Mouse (Mus musculus) midbrain, postnatal 0 days (tissue): ENCODE measurements around the gene Csf2rb2. TPM values are rescaled to one million over a fixed set of nuclear protein-coding genes. Genes with fewer than 3 reads are reported as not detected.
"Not testable (repeated sequence)": the region's sequence is repeated elsewhere in the genome, so short reads cannot be mapped to it uniquely, and the experiment has no call there.

ENCODE experiments used
- ATAC-seq: fragments of 200-750 bp; cut with Nextera tagmentation; 2 replicates; pipeline ENCODE4 v1.8.0; 2017; ENCODE audit warnings: moderate number of reproducible peaks, mild to moderate bottlenecking, moderate TSS enrichment, moderate library complexity; ENCODE audit not compliant: low FRiP score
- DNase-seq: peaks from one replicate; pipeline ENCODE4 v3.0.0-alpha.2; 2015; ENCODE audit warnings: low spot score
- H3K27ac ChIP-seq: fragments of 300-500 bp; sonication (generic); 2 replicates; pipeline ENCODE4 v1.5.1; 2014; ENCODE audit warnings: low read depth, mild to moderate bottlenecking, low read length, mixed read lengths
- H3K27me3 ChIP-seq: fragments of 300-500 bp; sonication (generic); 2 replicates; pipeline ENCODE4 v1.6.1; 2014; ENCODE audit warnings: low read length, control low read depth, mixed read lengths; ENCODE audit not compliant: insufficient read depth
- H3K36me3 ChIP-seq: fragments of 300-500 bp; sonication (generic); 2 replicates; pipeline ENCODE4 v1.6.1; 2014; ENCODE audit warnings: low read length, control low read depth, mixed read lengths; ENCODE audit not compliant: insufficient read depth
- H3K4me1 ChIP-seq: fragments of 300-500 bp; sonication (generic); 2 replicates; pipeline ENCODE4 v1.6.1; 2014; ENCODE audit warnings: mild to moderate bottlenecking, control low read depth, antibody characterized with exemption, low read length, mixed read lengths; ENCODE audit not compliant: insufficient read depth
- H3K4me2 ChIP-seq: fragments of 300-500 bp; sonication (generic); 2 replicates; pipeline ENCODE4 v1.6.1; 2014; ENCODE audit warnings: low read depth, mild to moderate bottlenecking, low read length, mixed read lengths; ENCODE audit not compliant: poor library complexity, severe bottlenecking
- H3K4me3 ChIP-seq: fragments of 300-500 bp; sonication (generic); 2 replicates; pipeline ENCODE4 v1.5.1; 2014; ENCODE audit warnings: low read depth, mild to moderate bottlenecking, low read length, moderate library complexity
- H3K9ac ChIP-seq: fragments of 300-500 bp; sonication (generic); replicated peaks from 2 replicates; pipeline ENCODE4 v1.6.1; 2014; ENCODE audit warnings: mild to moderate bottlenecking, low read length, moderate library complexity, mixed read lengths; ENCODE audit not compliant: poor library complexity, severe bottlenecking
- H3K9me3 ChIP-seq: fragments of 300-500 bp; sonication (generic); 2 replicates; pipeline ENCODE4 v1.6.1; 2016; ENCODE audit warnings: low read length, control low read depth
- CTCF ChIP-seq: IDR thresholded peaks from 2 replicates; pipeline ENCODE4 v1.5.1; 2016; ENCODE audit warnings: antibody characterized with exemption, mild to moderate bottlenecking
- WGBS: fragments of 180-500 bp; shearing (Covaris S2); extraction: QIAGEN DNeasy Blood & Tissue Kit; methylation state at CpG from one replicate; pipeline ENCODE4 v1.1.7; 2014; 5-methylcytosine and 5-hydroxymethylcytosine counted together
- polyA plus RNA-seq: library from polyadenylated mRNA; unstranded; fragments of >200 nt; fragmentation: Nextera tagmentation; extraction: Ambion mirVana; gene quantifications from 2 replicates; pipeline ENCODE4 v1.2.1, GENCODE M21; 2015
- total RNA-seq: library from RNA; depleted of rRNA; stranded (reverse); fragments of >200 nt; gene quantifications from 2 replicates; pipeline ENCODE4 v1.2.3, GENCODE M21; 2014

Gene Csf2rb2
- total and polyA plus RNA-seq, 2 experiments from 2014 or later, result 0.11 to 0.28 TPM

GRCm38 (mm10) chr15:78339627-78340423 lies 34.3 kb upstream of the Csf2rb2 start:
- H3K27me3 ChIP-seq, H3K4me3 ChIP-seq, H3K9ac ChIP-seq, H3K4me2 ChIP-seq, H3K27ac ChIP-seq, H3K4me1 ChIP-seq, H3K9me3 ChIP-seq, H3K36me3 ChIP-seq: not testable (repeated sequence)
- peak; percentile 58; the same call in 1 of the 2 replicates for ATAC-seq
- peak; percentile 84 for TF ChIP-seq CTCF
- DNase-seq, result peak; percentile 46
- WGBS, result 27% methylated on average over 7 of the region's 7 CpGs

- no peak for TF ChIP-seq CTCF
- DNase-seq, result no peak
- H3K9me3 ChIP-seq, result no peaks in the 10 kb centered on the region
- H3K36me3 ChIP-seq, result no peaks in the 10 kb centered on the region
- H3K27ac ChIP-seq, result no peak overlapping the region
- no peak overlapping the region for H3K4me2 ChIP-seq
- H3K4me3 ChIP-seq, result no peak overlapping the region
- WGBS, result 89% methylated on average over 3 of the region's 3 CpGs
- H3K27me3 ChIP-seq, result no peaks in the 10 kb centered on the region
- H3K9ac ChIP-seq, result no peak overlapping the region
- H3K4me1 ChIP-seq, result no peaks in the 10 kb centered on the region
- ATAC-seq, result no peak
These were observed 28.9 kb upstream of the Csf2rb2 start for GRCm38 (mm10) chr15:78334380-78334779.

DNA sequence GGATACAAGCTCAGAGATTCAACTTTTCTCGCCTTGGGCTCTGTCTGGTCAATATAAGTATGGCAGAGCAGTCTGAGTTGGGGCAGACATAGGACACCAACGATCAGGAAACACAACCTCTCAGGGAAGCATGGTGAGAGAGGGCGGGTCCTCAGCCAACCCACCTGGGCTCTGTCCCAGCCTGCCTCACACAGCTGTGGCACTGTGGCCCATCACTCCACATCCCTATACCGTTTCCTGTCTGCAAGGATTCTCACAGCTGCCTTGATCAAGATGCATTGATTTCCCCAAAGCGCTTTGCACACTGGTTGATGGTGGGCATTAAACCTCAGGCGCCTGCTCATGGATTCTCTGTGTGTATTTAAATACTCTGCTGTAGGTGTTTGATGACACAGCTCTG lies 27.5 kb upstream of the Csf2rb2 start:
- H3K9ac ChIP-seq, result no peak overlapping the region
- no peak overlapping the region for H3K4me3 ChIP-seq
- H3K27me3 ChIP-seq, result no peaks in the 10 kb centered on the region
- ATAC-seq (no peak), DNase-seq (no peak)
- H3K36me3 ChIP-seq, result no peaks in the 10 kb centered on the region
- no peaks in the 10 kb centered on the region for H3K4me1 ChIP-seq
- H3K27ac ChIP-seq, result no peak overlapping the region
- H3K9me3 ChIP-seq, result no peaks in the 10 kb centered on the region
- H3K4me2 ChIP-seq, result no peak overlapping the region
- no peak for TF ChIP-seq CTCF
- 78% methylated on average over 6 of the region's 6 CpGs for WGBS

DNA sequence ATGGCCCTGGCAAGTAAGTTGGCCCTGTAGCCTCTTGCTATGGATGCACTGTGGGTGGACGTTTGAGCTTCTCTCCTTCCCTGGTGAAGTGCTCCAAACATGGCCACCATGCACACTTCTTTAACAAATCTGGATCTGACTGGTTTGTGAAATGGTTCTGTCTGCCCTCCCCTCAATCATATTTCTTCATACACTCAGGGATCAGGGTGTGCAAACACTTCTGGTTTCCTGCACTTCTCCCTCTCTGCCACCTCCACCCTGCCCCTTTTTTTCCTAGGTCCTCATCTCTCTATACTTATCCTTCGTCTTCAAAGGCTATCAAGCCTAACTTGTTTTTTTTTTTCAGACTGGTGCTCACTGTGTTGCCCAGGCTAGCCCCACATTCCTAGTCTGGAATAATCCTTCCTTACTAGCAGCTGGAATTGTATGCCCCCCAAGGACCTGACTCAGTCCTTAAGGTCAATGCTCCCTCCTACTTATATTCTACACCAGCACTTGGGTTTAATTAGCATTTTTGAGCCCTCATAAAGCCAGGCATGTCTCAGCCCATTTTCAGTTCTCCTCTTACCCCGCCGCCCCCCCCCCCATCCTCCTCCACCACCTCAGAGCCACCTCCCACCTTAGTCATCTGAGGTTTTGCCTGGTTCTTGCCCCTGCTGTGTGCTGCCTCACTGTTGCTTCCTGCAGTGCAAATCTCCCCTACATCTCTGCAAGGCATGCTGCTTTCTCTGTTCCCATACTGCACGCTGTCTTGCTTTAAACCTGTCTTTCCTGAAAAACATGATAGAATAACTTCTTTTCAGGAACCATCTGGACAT lies 26.2 kb upstream of the Csf2rb2 start:
- Histone ChIP-seq H3K27ac (no peak overlapping the region), H3K9me3 (no peaks in the 10 kb centered on the region), H3K27me3 (no peaks in the 10 kb centered on the region), H3K36me3 (no peaks in the 10 kb centered on the region), H3K4me3 (no peak overlapping the region), H3K4me2 (no peak overlapping the region), H3K4me1 (no peaks in the 10 kb centered on the region), H3K9ac (no peak overlapping the region)
- ATAC-seq, result no peak
- no peak for TF ChIP-seq CTCF
- no peak for DNase-seq
- WGBS, result 78% methylated on average over 5 of the region's 5 CpGs

DNA sequence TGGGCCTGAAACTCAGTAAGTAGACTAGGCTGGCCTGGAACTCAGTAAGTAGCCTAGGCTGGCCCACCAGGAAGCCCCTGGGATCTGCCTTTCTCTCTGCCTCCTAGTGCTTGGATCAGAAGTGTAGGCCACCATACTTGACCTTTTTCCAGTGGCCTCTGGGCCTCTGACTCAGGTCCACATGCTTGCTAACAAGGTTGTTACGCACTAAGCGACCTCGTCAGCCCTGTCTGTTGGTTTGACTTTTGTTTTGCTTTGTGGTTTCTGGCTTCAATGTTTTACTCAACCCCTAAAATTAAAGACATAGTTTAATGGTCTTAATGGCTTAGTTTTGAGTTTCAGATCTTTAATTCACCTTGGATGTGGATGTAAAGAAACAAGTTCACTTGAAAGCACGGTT lies 25.2 kb upstream of the Csf2rb2 start:
- no peak overlapping the region for H3K9ac ChIP-seq
- no peaks in the 10 kb centered on the region for H3K36me3 ChIP-seq
- H3K4me2 ChIP-seq, result no peak overlapping the region
- ATAC-seq (no peak), DNase-seq (no peak)
- H3K27me3 ChIP-seq, result no peaks in the 10 kb centered on the region
- H3K9me3 ChIP-seq, result no peaks in the 10 kb centered on the region
- no peak for TF ChIP-seq CTCF
- no peak overlapping the region for H3K27ac ChIP-seq
- H3K4me1 ChIP-seq, result no peaks in the 10 kb centered on the region
- H3K4me3 ChIP-seq, result no peak overlapping the region
- WGBS, result 89% methylated on average over 4 of the region's 4 CpGs

- not testable (repeated sequence) for H3K4me2 ChIP-seq, H3K9me3 ChIP-seq, H3K27ac ChIP-seq, H3K27me3 ChIP-seq, H3K4me3 ChIP-seq, ATAC-seq, DNase-seq, H3K36me3 ChIP-seq, H3K4me1 ChIP-seq, H3K9ac ChIP-seq
- 72% methylated on average over 6 of the region's 6 CpGs for WGBS
These were observed 24.5 kb upstream of the Csf2rb2 start for GRCm38 (mm10) chr15:78329972-78330371.
